Mouse (Mus musculus) thymus, adult 2 months (tissue): Measurements from ENCODE around the gene March10.

Experiments
- CTCF ChIP-seq: fragments of 200-500 bp; IDR thresholded peaks from 2 replicates; pipeline ENCODE4 v1.5.1; 2012; ENCODE audit warnings: mild to moderate bottlenecking, control low read depth, low read length, moderate library complexity, borderline replicate concordance; ENCODE audit not compliant: control insufficient read depth, poor library complexity, insufficient read depth; ENCODE audit errors: extremely low read depth
- POLR2A ChIP-seq: fragments of 200-500 bp; IDR thresholded peaks from 2 replicates; pipeline ENCODE4 v1.6.1; 2012; ENCODE audit warnings: mild to moderate bottlenecking, low read length, control low read depth, moderate library complexity; ENCODE audit not compliant: control insufficient read depth, poor library complexity, insufficient read depth; ENCODE audit errors: extremely low read depth

DNA sequence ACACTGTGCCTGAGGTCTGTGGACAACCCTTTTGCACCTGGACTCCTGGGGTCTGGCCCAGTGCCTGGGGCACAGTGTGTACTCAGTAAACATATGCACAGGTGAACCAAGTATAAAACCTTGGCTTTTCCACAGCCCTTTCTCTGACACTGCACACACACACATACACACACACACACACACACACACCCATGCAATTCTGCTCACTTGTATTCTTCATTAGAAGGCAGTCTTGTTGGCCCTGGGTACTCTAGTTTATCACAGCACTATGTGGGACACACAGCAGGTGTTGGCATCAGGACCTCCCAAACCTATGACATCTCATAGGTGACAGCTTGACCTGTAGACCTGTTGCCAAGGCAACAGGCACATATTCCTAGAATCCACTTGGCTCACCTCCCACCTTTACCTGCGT lies 80.7 kb downstream of the March10 start:
- no peak for TF ChIP-seq CTCF
- TF ChIP-seq POLR2A, result no peak
